Mouse (Mus musculus) heart, postnatal 0 days (tissue): ENCODE data around the gene Gm10277.

Source experiments
- CTCF ChIP-seq: IDR thresholded peaks from 2 replicates; pipeline ENCODE4 v1.5.1; 2016; ENCODE audit warnings: antibody characterized with exemption, control low read depth, low read depth
- EP300 ChIP-seq: IDR thresholded peaks from 2 replicates; pipeline ENCODE4 v1.6.1; 2016; ENCODE audit warnings: antibody characterized with exemption, low read depth

DNA sequence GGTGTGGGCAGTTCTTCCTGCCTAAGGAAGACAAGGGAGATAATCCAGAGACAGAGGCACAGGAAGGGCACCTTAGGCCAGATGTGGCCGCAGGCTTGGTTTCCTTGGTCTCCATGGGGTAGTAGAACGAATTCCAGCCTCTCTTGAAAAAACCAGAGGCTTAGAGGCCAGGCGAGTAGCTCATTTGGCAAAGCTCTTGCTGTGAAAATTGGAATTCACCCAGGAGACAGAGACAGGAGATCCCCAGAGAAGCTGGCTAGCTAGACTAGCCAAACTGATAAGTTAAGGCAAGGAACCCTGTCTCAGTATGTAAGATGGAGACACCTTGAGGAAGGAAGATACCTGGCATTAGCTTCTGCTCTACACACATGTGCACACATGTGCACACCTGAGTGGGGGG, 38.8 kb upstream of the Gm10277 start:
- TF ChIP-seq CTCF, result no peak
- TF ChIP-seq EP300, result no peak
